Mouse (Mus musculus): Measurements from ENCODE around the gene Oxct2b. TPM values are rescaled to one million over a fixed set of nuclear protein-coding genes. Genes with fewer than 3 reads are reported as not detected.
A peak's percentile ranks its signal among the peaks of the same experiment; 100 is the strongest.
"Not testable (repeated sequence)": the region's sequence is repeated elsewhere in the genome, so short reads cannot be mapped to it uniquely, and the experiment has no call there.

Gene Oxct2b
- polyA plus RNA-seq, 1 experiment from 2014 or later = 0.64 TPM

DNA sequence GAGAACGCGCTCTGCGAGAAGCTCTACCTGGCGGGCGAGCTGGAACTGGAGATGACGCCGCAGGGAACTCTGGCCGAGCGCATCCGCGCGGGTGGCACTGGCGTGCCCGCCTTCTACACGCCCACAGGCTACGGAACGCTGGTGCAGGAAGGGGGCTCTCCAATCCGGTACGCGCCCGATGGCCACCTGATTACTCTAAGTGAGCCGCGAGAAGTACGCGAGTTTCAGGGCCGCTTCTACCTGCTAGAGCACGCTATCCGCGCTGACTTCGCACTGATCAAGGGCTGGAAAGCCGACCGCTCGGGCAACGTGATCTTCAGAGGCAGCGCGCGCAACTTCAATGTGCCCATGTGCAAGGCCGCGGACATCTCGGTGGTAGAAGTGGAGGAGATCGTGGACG lies 574 bp downstream of the Oxct2b start:
- ATAC-seq (ENCODE audit: low FRiP score, low read depth) = peak; percentile 83
- H3K9me3 ChIP-seq; H3K27ac ChIP-seq (replicated peaks); H3K4me1 ChIP-seq (replicated peaks); H3K9ac ChIP-seq; H3K27me3 ChIP-seq; H3K36me3 ChIP-seq: not testable (repeated sequence)
- 25% methylated on average over 30 of the region's 42 CpGs for WGBS
- Histone ChIP-seq H3K4me2 (peak overlapping the region; percentile 69), H3K4me3 (peak overlapping the region; percentile 42)

DNA sequence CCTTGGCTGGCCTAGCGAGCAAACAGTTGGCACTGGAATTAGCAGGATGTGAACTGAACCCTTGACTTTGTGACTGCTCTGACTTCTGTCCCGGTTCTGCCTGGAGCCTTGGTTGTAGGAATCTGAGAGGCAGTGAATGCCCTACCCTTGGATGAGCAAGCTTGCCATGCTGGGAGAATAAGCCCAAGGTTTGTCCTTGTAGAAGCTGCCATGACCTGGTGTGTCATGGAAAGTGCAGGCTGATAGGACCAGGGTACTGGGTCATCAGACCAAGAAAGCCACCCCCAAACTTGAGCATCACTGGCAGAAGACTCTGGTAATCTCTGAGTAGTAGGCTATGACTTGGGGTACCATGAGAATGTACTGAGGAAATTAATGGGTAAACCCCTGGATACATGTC lies 5.2 kb downstream of the Oxct2b start:
- Histone ChIP-seq H3K4me3 (no peak overlapping the region), H3K27ac (replicated peaks) (no peak overlapping the region), H3K4me2 (no peak overlapping the region), H3K27me3 (no peaks in the 10 kb centered on the region), H3K36me3 (peaks cover 7% of the 10 kb centered on the region), H3K9me3 (no peaks in the 10 kb centered on the region), H3K4me1 (replicated peaks) (no peaks in the 10 kb centered on the region; the same call in 1 of the 2 replicates), H3K9ac (no peak overlapping the region)
- WGBS = 84% methylated on average over 2 of the region's 2 CpGs
- no peak for ATAC-seq (ENCODE audit: low FRiP score, low read depth)

DNA sequence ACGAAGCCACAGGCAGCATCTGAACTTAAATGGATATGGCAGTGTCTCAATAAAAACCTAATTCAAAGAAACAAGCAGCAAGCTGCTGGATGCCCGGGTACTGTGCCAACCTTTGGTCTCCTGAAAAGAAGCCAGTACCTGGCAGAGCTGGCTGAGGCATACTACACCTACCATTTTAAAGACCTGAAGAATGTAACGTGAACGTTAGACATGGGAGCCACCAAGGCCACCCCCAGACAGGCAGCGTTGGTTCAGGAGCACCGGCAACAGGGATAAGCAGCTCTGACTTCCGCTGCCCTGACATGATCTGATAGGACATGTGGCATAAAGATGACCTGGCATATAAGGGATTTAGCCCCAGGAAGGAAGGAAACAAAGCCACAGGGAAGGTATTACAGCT lies 10.6 kb downstream of the Oxct2b start:
- Histone ChIP-seq H3K4me2 (no peak overlapping the region), H3K9me3 (no peaks in the 10 kb centered on the region), H3K36me3 (peaks cover 52% of the 10 kb centered on the region), H3K27ac (replicated peaks) (no peak overlapping the region), H3K4me1 (replicated peaks) (no peaks in the 10 kb centered on the region), H3K27me3 (no peaks in the 10 kb centered on the region), H3K9ac (no peak overlapping the region), H3K4me3 (no peak overlapping the region)
- WGBS = 93% methylated on average over 7 of the region's 7 CpGs
- no peak for ATAC-seq (ENCODE audit: low FRiP score, low read depth)

DNA sequence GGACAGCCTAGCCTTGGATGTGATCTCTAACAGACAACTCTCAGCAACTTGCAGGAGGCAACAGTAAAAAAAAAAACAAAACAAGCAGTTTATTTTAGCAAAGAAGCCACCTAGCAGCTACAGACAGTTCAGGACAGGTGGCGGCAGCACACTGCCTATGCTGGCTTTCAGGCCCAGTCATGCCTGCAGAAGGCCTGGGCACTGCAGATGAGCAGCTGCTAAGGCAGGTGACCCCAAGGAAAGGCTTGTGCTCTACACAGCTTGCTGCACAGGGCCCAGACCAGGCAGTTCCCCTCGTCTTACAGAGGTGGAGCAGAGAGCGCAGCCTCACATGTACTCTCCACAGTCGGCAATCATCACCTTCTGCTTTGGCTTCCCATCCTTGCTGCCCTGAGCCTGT lies 11.0 kb downstream of the Oxct2b start:
- ATAC-seq (ENCODE audit: low FRiP score, low read depth) = no peak
- Histone ChIP-seq H3K27ac (replicated peaks) (no peak overlapping the region), H3K27me3 (no peaks in the 10 kb centered on the region), H3K4me2 (no peak overlapping the region), H3K4me3 (no peak overlapping the region), H3K9me3 (no peaks in the 10 kb centered on the region), H3K36me3 (peaks cover 56% of the 10 kb centered on the region), H3K9ac (no peak overlapping the region), H3K4me1 (replicated peaks) (no peaks in the 10 kb centered on the region)
- WGBS = 87% methylated on average over 4 of the region's 4 CpGs

DNA sequence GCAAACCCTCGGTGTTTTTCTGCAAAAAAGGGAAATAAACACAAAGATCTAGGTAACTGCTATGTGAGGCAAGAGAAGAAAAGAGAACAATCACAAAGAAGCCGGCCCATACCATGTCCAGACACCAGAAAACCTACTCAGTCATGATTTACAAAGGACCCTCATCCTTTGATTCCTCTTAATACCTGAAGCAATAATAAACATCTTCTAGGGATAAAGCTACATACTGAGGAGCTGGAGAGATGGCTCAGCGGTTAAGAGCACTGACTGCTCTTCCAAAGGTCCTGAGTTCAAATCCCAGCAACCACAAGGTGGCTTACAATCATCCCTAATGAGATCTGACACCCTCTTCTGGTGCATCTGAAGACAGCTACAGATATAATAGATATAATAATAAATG lies 21.5 kb downstream of the Oxct2b start:
- no peak overlapping the region for H3K27ac ChIP-seq (replicated peaks)
- ATAC-seq (ENCODE audit: low FRiP score, low read depth) = no peak
- H3K4me1 ChIP-seq (replicated peaks) = peaks cover 22% of the 10 kb centered on the region
- H3K9me3 ChIP-seq = no peaks in the 10 kb centered on the region
- H3K9ac ChIP-seq = no peak overlapping the region
- peaks cover 34% of the 10 kb centered on the region for H3K36me3 ChIP-seq
- H3K27me3 ChIP-seq = no peaks in the 10 kb centered on the region
- no peak overlapping the region for H3K4me2 ChIP-seq
- WGBS = 87% methylated on average over 3 of the region's 3 CpGs
- no peak overlapping the region for H3K4me3 ChIP-seq

DNA sequence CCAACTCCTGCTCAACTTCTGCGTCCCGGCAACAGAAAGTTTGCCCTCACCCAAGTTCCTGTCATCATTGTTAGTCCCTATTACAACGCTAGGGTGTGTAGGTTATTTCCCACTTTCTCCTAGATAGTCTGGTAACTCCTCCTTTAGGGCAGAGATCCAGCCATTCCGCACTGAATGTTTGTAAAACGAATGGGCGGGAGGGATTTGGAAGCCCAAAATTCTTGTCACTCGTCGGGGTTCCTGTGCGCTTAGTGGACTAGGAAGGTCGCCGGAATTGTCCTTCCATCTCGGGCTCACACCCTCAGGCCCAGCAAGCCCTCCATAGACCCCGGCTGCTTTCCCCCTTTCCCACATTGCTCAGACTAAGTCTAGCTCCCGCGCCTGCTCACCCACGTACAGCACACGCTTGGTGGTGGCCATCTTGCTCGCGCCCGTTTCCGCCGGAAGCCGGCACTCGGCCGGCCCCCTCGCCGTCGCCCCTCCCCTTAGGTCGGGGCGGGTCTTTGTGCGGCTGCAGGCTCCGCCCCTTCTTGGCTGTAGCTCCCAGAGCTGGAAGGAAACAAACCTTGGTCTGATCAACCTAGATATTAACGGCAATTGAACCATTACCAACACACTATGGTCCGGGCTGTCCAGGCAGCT lies 23.6 kb downstream of the Oxct2b start, which contains the start of gene Ppie:
Gene Ppie (minus strand): TSS at position 439 of the 642 bp plus-strand sequence.
- Histone ChIP-seq H3K4me3 (peak within 1 kb of the TSS; percentile 71), H3K4me2 (peak within 1 kb of the TSS; percentile 91), H3K9ac (peak within 1 kb of the TSS; percentile 51), H3K9me3 (no peaks in the 10 kb centered on the region), H3K27me3 (no peaks in the 10 kb centered on the region), H3K4me1 (replicated peaks) (peaks cover 22% of the 10 kb centered on the region), H3K27ac (replicated peaks) (peak within 1 kb of the TSS; percentile 87), H3K36me3 (peaks cover 17% of the 10 kb centered on the region)
- ATAC-seq (ENCODE audit: low FRiP score, low read depth) = peak; percentile 98
- under 1% methylated on average over 34 of the region's 34 CpGs for WGBS

DNA sequence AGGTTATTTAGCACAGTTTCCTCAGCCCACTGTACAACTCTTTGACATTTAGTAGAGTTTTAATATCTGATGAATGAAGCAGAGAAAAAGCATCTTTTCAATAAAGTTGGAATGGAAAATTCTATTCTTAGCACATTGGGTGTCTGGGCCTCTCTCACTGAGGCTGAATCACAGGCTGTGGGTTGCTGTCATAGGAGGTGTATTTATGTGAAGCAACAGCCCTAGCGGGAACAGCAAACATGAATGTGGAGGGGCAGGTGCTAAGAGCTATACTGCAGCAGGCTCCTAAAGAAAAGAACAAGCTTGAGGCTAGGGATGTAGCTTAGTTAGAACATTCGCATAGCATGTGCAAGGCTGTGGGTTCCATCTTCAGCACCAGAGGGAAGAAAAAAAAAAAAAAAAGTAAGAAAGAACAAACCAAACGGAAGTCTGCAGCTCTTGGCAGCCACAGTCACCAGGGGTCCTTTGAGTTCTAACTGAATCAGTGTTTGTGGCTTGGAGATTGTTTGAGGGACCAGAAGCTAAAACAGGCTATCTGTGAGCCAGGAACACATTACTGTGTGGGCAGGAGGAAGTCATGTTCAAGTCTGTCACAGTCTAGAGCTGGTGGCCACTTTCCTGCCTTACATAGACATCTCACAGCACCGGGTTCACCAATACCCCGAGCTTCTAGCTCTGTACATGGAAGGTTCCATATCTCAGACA lies 31.5 kb downstream of the Oxct2b start:
- H3K4me1 ChIP-seq (replicated peaks) = no peaks in the 10 kb centered on the region
- no peak overlapping the region for H3K27ac ChIP-seq (replicated peaks)
- no peaks in the 10 kb centered on the region; the same call in 1 of the 2 replicates for H3K27me3 ChIP-seq
- 83% methylated on average over 5 of the region's 5 CpGs for WGBS
- H3K4me3 ChIP-seq = no peak overlapping the region
- no peak overlapping the region for H3K9ac ChIP-seq
- H3K9me3 ChIP-seq = no peaks in the 10 kb centered on the region
- H3K4me2 ChIP-seq = no peak overlapping the region
- no peak for ATAC-seq (ENCODE audit: low FRiP score, low read depth)
- H3K36me3 ChIP-seq = no peaks in the 10 kb centered on the region

DNA sequence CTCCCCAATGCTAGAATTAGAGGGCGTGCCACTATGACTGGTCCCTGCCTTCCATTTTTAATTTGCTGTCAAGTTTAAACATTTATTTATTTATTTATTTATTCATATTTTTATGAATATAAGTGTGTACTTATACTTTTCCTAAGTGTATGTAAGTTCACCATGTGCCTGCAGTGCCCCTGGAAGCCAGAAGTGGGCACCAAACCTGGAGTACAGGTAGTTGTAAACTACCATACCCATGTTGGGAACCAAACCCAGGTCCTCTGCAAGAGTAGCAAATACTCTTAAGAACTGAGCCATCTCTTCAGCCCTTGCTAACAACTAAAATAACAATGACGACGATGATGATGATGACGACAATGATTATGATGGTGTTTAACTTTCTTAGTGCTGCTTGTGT lies 35.9 kb downstream of the Oxct2b start:
- no peaks in the 10 kb centered on the region for H3K4me1 ChIP-seq (replicated peaks)
- no peaks in the 10 kb centered on the region for H3K9me3 ChIP-seq
- no peaks in the 10 kb centered on the region; the same call in 1 of the 2 replicates for H3K27me3 ChIP-seq
- no peak overlapping the region for H3K4me3 ChIP-seq
- ATAC-seq (ENCODE audit: low FRiP score, low read depth) = no peak
- no peak overlapping the region for H3K9ac ChIP-seq
- H3K36me3 ChIP-seq = no peaks in the 10 kb centered on the region
- no peak overlapping the region for H3K27ac ChIP-seq (replicated peaks)
- no peak overlapping the region for H3K4me2 ChIP-seq
- 73% methylated on average over 4 of the region's 4 CpGs for WGBS

DNA sequence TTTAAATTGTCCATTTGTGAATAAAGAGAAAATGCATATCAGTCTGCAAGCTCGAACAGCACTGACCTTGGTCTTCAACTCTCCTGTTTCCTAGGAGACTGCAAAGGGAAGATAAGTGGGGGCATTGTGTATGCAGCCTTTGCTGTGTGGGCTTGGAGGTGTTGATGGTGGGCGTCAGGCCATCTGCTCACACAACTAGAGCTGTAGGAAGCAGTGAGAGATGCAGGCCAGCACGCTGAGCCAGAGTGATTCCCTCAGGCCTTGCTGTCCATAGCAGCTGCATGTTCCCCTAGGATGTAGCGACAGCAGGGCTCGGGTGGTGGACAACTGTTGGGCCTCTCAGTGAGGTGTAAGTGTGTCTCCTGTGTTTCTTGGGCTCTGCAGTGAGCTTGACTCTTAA lies 36.9 kb downstream of the Oxct2b start:
- WGBS = 40% methylated on average over 5 of the region's 5 CpGs
- no peaks in the 10 kb centered on the region for H3K36me3 ChIP-seq

DNA sequence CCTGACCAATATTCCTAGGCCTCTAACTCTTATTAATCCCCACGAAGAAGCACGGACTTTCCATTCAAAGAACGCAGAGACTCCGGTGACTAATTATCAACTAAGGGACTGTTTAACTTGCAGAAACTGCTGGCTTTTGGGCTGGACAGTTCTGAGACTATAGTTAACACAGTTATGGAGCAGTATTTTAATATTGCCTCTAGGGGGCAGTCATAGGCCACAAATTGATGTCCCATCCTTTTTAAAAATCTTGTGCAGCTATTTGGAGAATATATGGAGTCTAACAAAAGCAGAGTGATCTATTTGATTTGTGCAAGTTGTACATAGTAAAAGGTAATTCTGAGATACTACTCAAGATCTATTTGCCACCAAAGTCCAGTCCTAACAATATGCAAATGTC lies 38.9 kb downstream of the Oxct2b start:
- peak; percentile 48; the same call in 1 of the 2 replicates for ATAC-seq (ENCODE audit: low FRiP score, low read depth)
- no peaks in the 10 kb centered on the region for H3K36me3 ChIP-seq
- H3K4me1 ChIP-seq (replicated peaks) = no peaks in the 10 kb centered on the region
- no peak overlapping the region for H3K4me2 ChIP-seq
- H3K9ac ChIP-seq = no peak overlapping the region
- 26% methylated on average over 4 of the region's 4 CpGs for WGBS
- H3K4me3 ChIP-seq = no peak overlapping the region
- H3K9me3 ChIP-seq = no peaks in the 10 kb centered on the region
- no peaks in the 10 kb centered on the region for H3K27me3 ChIP-seq
- H3K27ac ChIP-seq (replicated peaks) = no peak overlapping the region

More for the DNA sequence above, 36.9 kb downstream of the Oxct2b start:
- no peak for ATAC-seq (ENCODE audit: low FRiP score, low read depth)
- Histone ChIP-seq H3K27ac (replicated peaks) (no peak overlapping the region), H3K9me3 (no peaks in the 10 kb centered on the region), H3K4me1 (replicated peaks) (no peaks in the 10 kb centered on the region), H3K27me3 (no peaks in the 10 kb centered on the region; the same call in 1 of the 2 replicates), H3K4me3 (no peak overlapping the region), H3K4me2 (no peak overlapping the region), H3K9ac (no peak overlapping the region)

DNA sequence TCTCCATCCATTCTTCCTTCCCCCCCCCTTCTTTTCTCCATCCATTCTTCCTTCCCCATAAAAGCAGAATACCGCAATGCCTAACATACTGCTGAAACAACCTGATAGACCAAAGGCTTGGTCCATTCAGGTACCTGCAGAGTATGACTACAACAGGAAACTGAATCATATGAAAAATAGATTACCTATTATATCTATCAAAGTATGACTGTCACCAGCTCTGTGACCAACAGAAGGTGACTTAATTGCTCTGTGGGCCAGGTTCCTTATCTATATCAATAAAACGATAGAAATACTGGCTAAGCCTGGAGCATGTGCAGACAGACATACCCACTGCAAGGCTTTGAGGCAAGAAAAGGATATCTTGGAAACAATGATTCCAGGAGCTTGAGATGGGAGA lies 39.4 kb downstream of the Oxct2b start:
- no peak overlapping the region for H3K27ac ChIP-seq (replicated peaks)
- H3K36me3 ChIP-seq = no peaks in the 10 kb centered on the region
- no peak for ATAC-seq (ENCODE audit: low FRiP score, low read depth)
- WGBS = 58% methylated on average over 2 of the region's 2 CpGs
- H3K9ac ChIP-seq = no peak overlapping the region
- H3K4me2 ChIP-seq = no peak overlapping the region
- H3K4me3 ChIP-seq = no peak overlapping the region
- no peaks in the 10 kb centered on the region for H3K4me1 ChIP-seq (replicated peaks)
- no peaks in the 10 kb centered on the region for H3K9me3 ChIP-seq
- no peaks in the 10 kb centered on the region for H3K27me3 ChIP-seq

DNA sequence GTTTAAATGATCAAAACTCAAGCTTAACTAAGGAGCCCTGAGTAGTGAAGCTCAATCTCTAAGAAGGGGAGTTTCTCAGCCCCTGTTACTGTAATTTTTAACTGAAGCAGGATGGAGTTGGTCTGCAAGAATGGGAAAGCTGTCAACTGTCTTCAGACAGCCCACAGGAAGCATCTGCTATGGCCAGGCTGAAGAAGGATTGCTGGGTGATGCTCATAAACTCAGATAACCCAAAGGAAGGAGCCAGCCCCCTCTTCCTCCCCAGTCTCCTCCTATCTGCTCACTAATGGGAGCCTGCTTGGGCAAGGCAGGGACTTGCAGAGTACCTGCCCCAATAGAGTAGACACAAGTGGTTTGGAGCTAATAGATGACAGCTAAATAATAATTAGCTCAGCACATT lies 39.8 kb downstream of the Oxct2b start:
- Histone ChIP-seq H3K4me2 (no peak overlapping the region), H3K36me3 (no peaks in the 10 kb centered on the region), H3K9ac (no peak overlapping the region), H3K4me3 (no peak overlapping the region), H3K9me3 (no peaks in the 10 kb centered on the region), H3K27me3 (no peaks in the 10 kb centered on the region), H3K27ac (replicated peaks) (no peak overlapping the region), H3K4me1 (replicated peaks) (no peaks in the 10 kb centered on the region)
- no peak for ATAC-seq (ENCODE audit: low FRiP score, low read depth)

All from hindbrain, embryonic 15.5 days (tissue).